Mouse (Mus musculus) myocyte (in vitro differentiated cells): ENCODE data around the gene 4430402I18Rik. TPM values are rescaled to one million over a fixed set of nuclear protein-coding genes. Genes with fewer than 3 reads are reported as not detected.

Source experiments
- H3K27me3 ChIP-seq: one replicate; pipeline ENCODE4 v1.6.1; 2011; ENCODE audit not compliant: control insufficient read depth, insufficient read depth, insufficient read length
- H3K36me3 ChIP-seq: one replicate; pipeline ENCODE4 v1.6.1; 2011; ENCODE audit not compliant: control insufficient read depth, insufficient read depth
- H3K4me2 ChIP-seq: one replicate; pipeline ENCODE4 v1.6.1; 2011; ENCODE audit warnings: low read depth, control low read depth
- H3K4me3 ChIP-seq: one replicate; pipeline ENCODE4 v1.5.1; 2011; ENCODE audit warnings: mild to moderate bottlenecking, control low read depth, moderate library complexity
- H3K79me2 ChIP-seq: one replicate; pipeline ENCODE4 v1.6.1; 2011; ENCODE audit not compliant: control insufficient read depth, insufficient read depth
- H3ac ChIP-seq: one replicate; pipeline ENCODE4 v1.6.1; 2011; ENCODE audit not compliant: control insufficient read depth, insufficient read length
- CEBPB ChIP-seq: IDR thresholded peaks from 2 replicates; pipeline ENCODE4 v1.6.1; 2011; ENCODE audit warnings: mild to moderate bottlenecking, moderate library complexity; ENCODE audit not compliant: poor library complexity, insufficient read depth, severe bottlenecking
- E2F4 ChIP-seq: IDR thresholded peaks from one replicate; pipeline ENCODE4 v1.6.1; 2011; ENCODE audit warnings: mild to moderate bottlenecking, control low read depth, moderate library complexity; ENCODE audit not compliant: insufficient read depth
- MAX ChIP-seq: IDR thresholded peaks from one replicate; pipeline ENCODE4 v1.6.1; 2011; ENCODE audit warnings: low read depth, mild to moderate bottlenecking, control low read depth
- MYOD1 ChIP-seq, 3 experiments: IDR thresholded peaks; one replicate each; pipeline ENCODE4 v1.6.1; 2011; ENCODE audit warnings: control low read depth in 2 of 3, low read depth in 2 of 3, mild to moderate bottlenecking in 2 of 3, moderate library complexity in 1 of 3; ENCODE audit not compliant: insufficient read length in 2 of 3, control insufficient read depth in 1 of 3
- MYOG ChIP-seq, 3 experiments: IDR thresholded peaks; one replicate each; pipeline ENCODE4 v1.6.1; 2011; ENCODE audit warnings: control low read depth in 2 of 3, low read depth in 2 of 3, mild to moderate bottlenecking in 2 of 3; ENCODE audit not compliant: insufficient read length in 2 of 3, control insufficient read depth in 1 of 3, insufficient read depth in 1 of 3
- POLR2A ChIP-seq: IDR thresholded peaks from one replicate; pipeline ENCODE4 v1.6.1; 2011; ENCODE audit warnings: low read depth, mild to moderate bottlenecking, control low read depth, moderate library complexity; ENCODE audit not compliant: insufficient read length
- POLR2AphosphoS2 ChIP-seq: IDR thresholded peaks from one replicate; pipeline ENCODE4 v1.6.1; 2011; ENCODE audit warnings: low read depth, control low read depth; ENCODE audit not compliant: insufficient read length
- REST ChIP-seq: IDR thresholded peaks from one replicate; pipeline ENCODE4 v1.6.1; 2011; ENCODE audit warnings: mild to moderate bottlenecking, control low read depth, moderate library complexity; ENCODE audit not compliant: insufficient read depth, insufficient read length
- SRF ChIP-seq: IDR thresholded peaks from one replicate; pipeline ENCODE4 v1.6.1; 2011; ENCODE audit warnings: low read depth; ENCODE audit not compliant: control insufficient read depth, insufficient read length
- TCF12 ChIP-seq: IDR thresholded peaks from one replicate; pipeline ENCODE4 v1.6.1; 2011; ENCODE audit warnings: mild to moderate bottlenecking, control low read depth; ENCODE audit not compliant: poor library complexity, insufficient read depth, severe bottlenecking
- TCF3 ChIP-seq: IDR thresholded peaks from one replicate; pipeline ENCODE4 v1.6.1; 2011; ENCODE audit warnings: low read depth, control low read depth; ENCODE audit not compliant: insufficient read length
- USF1 ChIP-seq: IDR thresholded peaks from one replicate; pipeline ENCODE4 v1.6.1; 2011; ENCODE audit warnings: low read depth, mild to moderate bottlenecking, control low read depth, moderate library complexity
- polyA plus RNA-seq: library from polyadenylated mRNA; unstranded; fragments of >200 nt; fragmentation: generic; extraction: Trizol; gene quantifications from one replicate; pipeline ENCODE4 v1.2.1, GENCODE M21; 2012; ENCODE audit warnings: missing spikeins

Gene 4430402I18Rik
- polyA plus RNA-seq, 1 experiment = 0.16 TPM

- Histone ChIP-seq H3K27me3 (peaks cover 8% of the 10 kb centered on the region), H3K4me2 (peak overlapping the region; percentile 79), H3ac (peak overlapping the region; percentile 56), H3K36me3 (peaks cover 2% of the 10 kb centered on the region), H3K79me2 (peaks cover 41% of the 10 kb centered on the region), H3K4me3 (peak overlapping the region; percentile 81)
- TF ChIP-seq REST (no peak), E2F4 (no peak), MYOG (IDR thresholded peaks at IDR 0.05; ENCODE audit: control insufficient read depth in 1 of 3, insufficient read depth in 1 of 3, insufficient read length in 2 of 3, low read depth in 2 of 3) (no peak), USF1 (no peak), POLR2AphosphoS2 (no peak)
These were observed 23.1 kb upstream of the 4430402I18Rik start for GRCm38 (mm10) chr19:28990590-28991221.

DNA sequence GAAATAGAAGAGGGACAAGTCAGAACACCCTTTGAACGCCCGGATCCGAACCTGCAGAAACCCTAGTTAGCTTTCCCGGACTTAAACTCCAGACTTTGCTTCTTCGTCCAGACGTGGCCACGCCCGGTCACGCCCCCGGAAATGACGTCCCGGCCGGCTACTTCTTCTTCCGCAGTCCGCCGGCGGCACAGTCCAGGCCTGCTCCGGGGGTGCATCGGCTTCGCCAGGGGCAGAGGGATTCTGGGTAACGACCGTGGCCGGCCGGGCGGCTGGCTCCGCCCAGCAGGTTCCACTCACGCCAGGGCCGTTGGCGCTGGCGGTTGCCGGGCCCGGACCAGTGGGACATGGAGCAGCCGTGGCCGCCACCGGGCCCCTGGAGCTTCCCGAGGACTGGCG, 22.6 kb upstream of the 4430402I18Rik start, which contains the start of gene Cdc37l1:
Gene Cdc37l1 (plus strand): TSS at position 159 of the 396 bp plus-strand sequence.
- Histone ChIP-seq H3K27me3 (peaks cover 8% of the 10 kb centered on the region), H3K79me2 (peaks cover 41% of the 10 kb centered on the region), H3K36me3 (no peaks in the 10 kb centered on the region), H3K4me2 (peak within 1 kb of the TSS; percentile 79), H3K4me3 (peak within 1 kb of the TSS; percentile 81), H3ac (peak within 1 kb of the TSS; percentile 56)
- TF ChIP-seq USF1 (no peak), CEBPB (no peak), POLR2AphosphoS2 (peak; percentile 26), TCF12 (no peak), MYOG (IDR thresholded peaks at IDR 0.05; ENCODE audit: control insufficient read depth in 1 of 3, insufficient read depth in 1 of 3, insufficient read length in 2 of 3, low read depth in 2 of 3) (peak in 1 of 3 experiments; percentile 8), MYOD1 (IDR thresholded peaks at IDR 0.05; ENCODE audit: control insufficient read depth in 1 of 3, insufficient read length in 2 of 3, low read depth in 2 of 3) (peak in 1 of 3 experiments; percentile 6), POLR2A (peak; percentile 77)

GRCm38 (mm10) chr19:28989515-28989914, 21.9 kb upstream of the 4430402I18Rik start:
- Histone ChIP-seq H3K79me2 (peaks cover 41% of the 10 kb centered on the region), H3ac (no peak overlapping the region), H3K4me2 (peak overlapping the region; percentile 72), H3K36me3 (no peaks in the 10 kb centered on the region), H3K4me3 (peak overlapping the region; percentile 81), H3K27me3 (peaks cover 8% of the 10 kb centered on the region)
- no peak for TF ChIP-seq MYOG (IDR thresholded peaks at IDR 0.05; ENCODE audit: control insufficient read depth in 1 of 3, insufficient read depth in 1 of 3, insufficient read length in 2 of 3, low read depth in 2 of 3)
- no peak for TF ChIP-seq SRF
- TF ChIP-seq USF1 = no peak
- TF ChIP-seq MYOD1 (IDR thresholded peaks at IDR 0.05; ENCODE audit: control insufficient read depth in 1 of 3, insufficient read length in 2 of 3, low read depth in 2 of 3) = no peak
- TF ChIP-seq POLR2A = no peak
- TF ChIP-seq TCF12 = no peak
- TF ChIP-seq MAX = no peak
- TF ChIP-seq POLR2AphosphoS2 = no peak
- no peak for TF ChIP-seq TCF3
- no peak for TF ChIP-seq CEBPB
- TF ChIP-seq REST = no peak
- TF ChIP-seq E2F4 = no peak

- H3K79me2 ChIP-seq = no peaks in the 10 kb centered on the region
- no peaks in the 10 kb centered on the region for H3K36me3 ChIP-seq
- H3K4me3 ChIP-seq = no peak overlapping the region
- H3ac ChIP-seq = no peak overlapping the region
- TF ChIP-seq USF1 (no peak), MYOG (IDR thresholded peaks at IDR 0.05; ENCODE audit: control insufficient read depth in 1 of 3, insufficient read depth in 1 of 3, insufficient read length in 2 of 3, low read depth in 2 of 3) (no peak), SRF (no peak), TCF3 (no peak), E2F4 (no peak)
- no peak overlapping the region for H3K4me2 ChIP-seq
- H3K27me3 ChIP-seq = peaks cover 8% of the 10 kb centered on the region
These were observed 15.0 kb upstream of the 4430402I18Rik start for GRCm38 (mm10) chr19:28982617-28983016.

DNA sequence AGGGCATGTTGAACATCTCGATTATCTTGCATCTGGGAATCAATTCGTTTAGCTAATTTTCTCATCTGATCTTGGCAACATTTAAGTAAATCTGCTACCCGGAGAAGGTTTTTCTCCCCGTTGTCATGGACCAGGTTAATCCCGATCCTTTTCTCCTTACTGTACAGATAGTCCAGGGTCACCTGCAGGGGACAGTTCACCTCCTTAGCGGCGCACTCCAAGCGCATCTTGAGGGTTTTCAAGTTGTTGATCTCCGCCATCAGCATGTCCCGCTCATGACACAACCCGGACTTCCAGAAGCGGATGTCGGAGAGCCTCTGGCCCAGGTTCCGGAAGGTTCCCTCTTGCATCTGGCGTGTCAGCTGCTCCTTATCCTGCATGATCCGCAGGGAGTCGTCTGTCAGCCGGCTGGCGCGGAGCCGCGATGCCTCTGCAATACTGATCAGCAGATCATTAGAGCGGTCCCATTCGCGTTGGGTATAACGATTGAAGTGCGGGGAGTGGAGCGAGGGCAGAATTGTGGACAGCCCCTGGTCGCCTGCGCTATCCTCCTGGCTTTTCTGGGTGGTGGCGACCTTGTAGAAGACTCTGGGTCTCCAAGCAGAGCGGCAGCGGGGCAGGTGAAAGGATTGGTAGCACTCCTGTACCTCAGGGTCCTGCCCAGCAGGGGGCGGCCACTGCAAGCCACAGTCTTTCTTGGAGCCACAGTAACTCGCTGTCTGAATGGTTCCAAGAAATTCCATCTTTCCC, 7.4 kb upstream of the 4430402I18Rik start:
- Histone ChIP-seq H3K36me3 (no peaks in the 10 kb centered on the region), H3K79me2 (no peaks in the 10 kb centered on the region), H3K4me3 (no peak overlapping the region), H3K27me3 (peaks cover 14% of the 10 kb centered on the region), H3K4me2 (no peak overlapping the region), H3ac (no peak overlapping the region)
- TF ChIP-seq E2F4 (no peak), TCF3 (no peak), SRF (no peak), MAX (no peak), MYOD1 (IDR thresholded peaks at IDR 0.05; ENCODE audit: control insufficient read depth in 1 of 3, insufficient read length in 2 of 3, low read depth in 2 of 3) (no peak), CEBPB (no peak), POLR2A (no peak), TCF12 (no peak), USF1 (no peak), POLR2AphosphoS2 (no peak), REST (no peak), MYOG (IDR thresholded peaks at IDR 0.05; ENCODE audit: control insufficient read depth in 1 of 3, insufficient read depth in 1 of 3, insufficient read length in 2 of 3, low read depth in 2 of 3) (no peak)
